Mouse (Mus musculus) MEL (cell line): ENCODE data around the gene Ep400.

Source experiments
- CTCF ChIP-seq, 3 experiments: IDR thresholded peaks in 2 of 3; conservative IDR thresholded peaks in 1 of 3; 2 replicates each; pipeline ENCODE4 v1.5.1; 2011 to 2012; ENCODE audit warnings: low read length in 3 of 3, low read depth in 2 of 3, mild to moderate bottlenecking in 2 of 3, improper control_type of control experiment in 1 of 3, inconsistent platforms in 1 of 3, mixed read lengths in 1 of 3, moderate library complexity in 1 of 3; ENCODE audit not compliant: control insufficient read depth in 1 of 3, insufficient read depth in 1 of 3, poor library complexity in 1 of 3, severe bottlenecking in 1 of 3
- HCFC1 ChIP-seq: IDR thresholded peaks from 2 replicates; pipeline ENCODE4 v1.6.1; 2012; ENCODE audit warnings: low read depth, mild to moderate bottlenecking, inconsistent platforms, low read length, improper control_type of control experiment, moderate library complexity
- MAFK ChIP-seq: IDR thresholded peaks from 2 replicates; pipeline ENCODE4 v1.6.1; 2011; ENCODE audit warnings: low read depth, mild to moderate bottlenecking, low read length, improper control_type of control experiment, borderline replicate concordance
- MEF2A ChIP-seq: IDR thresholded peaks from 2 replicates; pipeline ENCODE4 v1.6.1; 2014; ENCODE audit warnings: low read depth, mild to moderate bottlenecking, inconsistent platforms, low read length, improper control_type of control experiment; ENCODE audit not compliant: poor library complexity, insufficient replicate concordance, severe bottlenecking; ENCODE audit errors: extremely low read depth
- POLR2A ChIP-seq, 2 experiments: IDR thresholded peaks; 2 replicates each; pipeline ENCODE4 v1.6.1; 2011 to 2012; ENCODE audit warnings: low read length in 2 of 2, mild to moderate bottlenecking in 2 of 2, control low read depth in 1 of 2, improper control_type of control experiment in 1 of 2, low read depth in 1 of 2, moderate library complexity in 1 of 2; ENCODE audit not compliant: control insufficient read depth in 1 of 2, insufficient read depth in 1 of 2, poor library complexity in 1 of 2
- POLR2AphosphoS5 ChIP-seq: IDR thresholded peaks from 2 replicates; pipeline ENCODE4 v1.6.1; 2012; ENCODE audit warnings: low read depth, borderline replicate concordance, mild to moderate bottlenecking, inconsistent platforms, low read length, moderate library complexity, mixed read lengths
- SMC3 ChIP-seq: IDR thresholded peaks from 2 replicates; pipeline ENCODE4 v1.6.1; 2011; ENCODE audit warnings: low read depth, low read length, improper control_type of control experiment
- TAL1 ChIP-seq: IDR thresholded peaks from 2 replicates; pipeline ENCODE4 v1.6.1; 2012; ENCODE audit warnings: mild to moderate bottlenecking, inconsistent platforms, low read length, moderate library complexity, mixed read lengths
- ZNF384 ChIP-seq: IDR thresholded peaks from 2 replicates; pipeline ENCODE4 v1.6.1; 2012; ENCODE audit warnings: low read depth, mild to moderate bottlenecking, inconsistent platforms, low read length, improper control_type of control experiment

GRCm38 (mm10) chr5:110806154-110806553 is 35.6 kb upstream of the Ep400 start:
- no peak for TF ChIP-seq POLR2A (IDR thresholded peaks at IDR 0.05; ENCODE audit: control insufficient read depth in 1 of 2, insufficient read depth in 1 of 2, low read depth in 1 of 2, low read length in 2 of 2, poor library complexity in 1 of 2)
- no peak for TF ChIP-seq MEF2A
- TF ChIP-seq SMC3: no peak
- TF ChIP-seq HCFC1: no peak
- no peak for TF ChIP-seq CTCF (IDR thresholded peaks at IDR 0.05 in 2 of 3, conservative IDR thresholded peaks at IDR 0.05 in 1 of 3; ENCODE audit: control insufficient read depth in 1 of 3, insufficient read depth in 1 of 3, low read depth in 2 of 3, low read length in 3 of 3, poor library complexity in 1 of 3, severe bottlenecking in 1 of 3)
- no peak for TF ChIP-seq POLR2AphosphoS5
- no peak for TF ChIP-seq MAFK
- TF ChIP-seq ZNF384: no peak
- TF ChIP-seq TAL1: no peak
